Mouse (Mus musculus) gastrocnemius, adult 8-10 months (tissue): ENCODE data around the gene Tbc1d4. TPM values are rescaled to one million over a fixed set of nuclear protein-coding genes. Genes with fewer than 3 reads are reported as not detected.

Experiments
- DNase-seq, 2 experiments: peaks; one replicate each; pipeline ENCODE4 v3.0.0; 2022; ENCODE audit warnings: low spot score in 2 of 2
- total RNA-seq, 4 experiments: library from RNA; stranded (reverse); gene quantifications; 2 replicates each; pipeline ENCODE4 v1.2.4; 2022

Tbc1d4 gene
- total RNA-seq, 4 experiments from 2014 or later: 39.7 to 48.0 (median 43.0) TPM

GRCm38 (mm10) chr14:101503168-101503961, 105.6 kb downstream of the Tbc1d4 start:
- DNase-seq: no peak

DNA sequence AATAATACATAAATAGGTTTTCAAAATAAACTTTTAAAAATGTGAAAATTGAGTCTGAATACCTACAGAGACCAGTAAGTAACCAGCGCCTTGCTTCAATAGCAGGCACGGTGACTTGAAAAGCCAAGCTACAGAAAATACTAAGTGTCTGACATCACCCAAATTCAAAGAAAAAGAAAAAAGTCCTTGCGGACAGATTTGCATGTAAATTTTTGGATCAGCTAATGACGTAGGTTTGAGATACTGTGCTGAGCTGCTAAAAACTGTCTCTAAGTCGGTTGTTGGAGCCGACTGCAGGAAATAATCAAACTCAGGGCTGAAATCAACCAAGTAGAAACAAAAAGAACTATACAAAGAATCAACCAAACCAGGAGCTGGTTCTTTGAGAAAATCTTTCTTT, 107.1 kb downstream of the Tbc1d4 start:
- no peak for DNase-seq

GRCm38 (mm10) chr14:101501452-101501851, 107.5 kb downstream of the Tbc1d4 start:
- no peak for DNase-seq

DNA sequence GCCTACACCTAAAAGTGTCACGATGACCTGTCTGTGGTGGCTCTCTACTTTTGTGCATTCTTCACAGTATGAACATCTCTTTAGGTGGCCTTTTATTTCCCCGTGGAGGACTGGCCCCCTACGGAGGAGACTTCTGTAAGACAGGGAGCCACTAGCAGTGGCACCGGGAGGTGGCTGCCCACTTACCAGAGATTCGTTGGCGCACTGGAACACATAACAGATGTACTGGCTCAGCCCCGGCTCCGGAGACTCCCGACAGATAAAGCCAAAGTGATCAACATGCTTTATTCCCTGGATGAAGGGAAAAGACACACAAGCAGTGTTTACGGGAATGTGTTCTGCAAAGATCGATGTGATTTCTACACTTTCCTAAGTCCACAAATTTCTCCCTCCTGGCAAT, 108.2 kb downstream of the Tbc1d4 start:
- no peak for DNase-seq

- DNase-seq: no peak
Observed at GRCm38 (mm10) chr14:101499838-101500237, 109.2 kb downstream of the Tbc1d4 start.

DNA sequence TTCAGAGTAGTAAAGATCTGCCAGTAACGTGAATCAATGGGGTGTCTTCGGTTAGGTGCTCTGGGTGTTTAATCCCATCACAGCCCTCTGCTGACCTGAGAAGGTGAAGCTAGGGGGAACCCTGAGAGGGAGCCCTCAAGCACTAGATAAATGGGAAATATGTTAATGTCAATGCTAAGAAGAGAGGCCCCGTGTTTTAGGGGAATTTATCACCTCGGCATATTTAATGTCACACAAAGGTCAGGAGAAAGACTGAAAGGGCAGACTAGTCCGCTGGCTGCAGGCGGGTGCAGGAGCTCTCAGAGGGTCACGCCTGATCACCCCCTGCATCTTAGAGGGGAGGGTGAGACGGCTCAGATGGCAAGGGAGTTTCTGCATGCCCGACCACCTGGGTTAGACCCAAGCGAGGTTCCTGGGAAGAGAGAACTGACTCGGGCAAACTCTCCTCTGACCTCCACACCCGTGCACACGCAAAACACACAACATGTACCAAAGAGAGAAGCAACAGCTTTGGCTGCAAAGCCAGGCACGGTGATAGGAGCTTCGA, 120.7 kb downstream of the Tbc1d4 start:
- DNase-seq: no peak

GRCm38 (mm10) chr14:101486550-101486949, 122.4 kb downstream of the Tbc1d4 start:
- DNase-seq: no peak

- DNase-seq: peak; percentile 14 to 38
Observed at GRCm38 (mm10) chr14:101483230-101483629, 125.8 kb downstream of the Tbc1d4 start.

DNA sequence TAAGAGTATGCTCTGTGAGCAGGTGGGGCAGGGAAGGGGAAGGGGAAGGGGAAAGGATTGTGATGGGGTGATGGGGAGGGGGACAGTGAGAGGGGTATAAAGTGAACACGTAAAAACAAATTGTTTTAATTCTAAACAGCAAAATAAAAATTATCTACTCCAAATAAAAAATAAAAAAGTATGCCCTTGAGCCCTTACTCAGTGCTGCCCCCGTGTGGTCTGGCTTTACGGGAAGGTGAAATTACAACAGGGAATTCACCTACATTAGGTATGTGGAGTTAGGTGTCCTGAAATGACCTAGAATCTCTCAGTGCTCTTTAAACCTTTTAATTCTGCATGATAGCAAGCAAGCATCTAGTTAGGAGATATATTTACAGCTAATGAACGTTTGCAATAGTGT, 126.7 kb downstream of the Tbc1d4 start:
- DNase-seq: no peak

DNA sequence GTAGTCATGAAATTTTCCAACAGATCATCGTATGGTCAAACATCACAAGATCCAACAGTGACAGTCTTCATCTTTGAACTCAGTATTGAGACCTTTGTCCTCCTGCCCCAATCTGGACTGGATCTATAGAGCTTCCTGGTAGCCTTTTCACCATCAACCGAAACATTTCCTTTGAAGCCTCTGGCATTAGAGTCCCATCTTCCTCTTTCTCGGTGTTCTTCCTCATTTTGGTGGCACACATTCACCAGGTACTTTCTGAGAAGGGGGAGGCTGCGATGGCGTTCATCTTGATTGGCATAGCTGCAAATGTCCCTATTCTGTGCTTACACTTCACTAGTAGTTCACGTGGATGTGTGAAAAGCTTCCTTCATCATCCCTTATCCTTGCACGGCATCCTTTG, 127.8 kb downstream of the Tbc1d4 start:
- DNase-seq: no peak

DNA sequence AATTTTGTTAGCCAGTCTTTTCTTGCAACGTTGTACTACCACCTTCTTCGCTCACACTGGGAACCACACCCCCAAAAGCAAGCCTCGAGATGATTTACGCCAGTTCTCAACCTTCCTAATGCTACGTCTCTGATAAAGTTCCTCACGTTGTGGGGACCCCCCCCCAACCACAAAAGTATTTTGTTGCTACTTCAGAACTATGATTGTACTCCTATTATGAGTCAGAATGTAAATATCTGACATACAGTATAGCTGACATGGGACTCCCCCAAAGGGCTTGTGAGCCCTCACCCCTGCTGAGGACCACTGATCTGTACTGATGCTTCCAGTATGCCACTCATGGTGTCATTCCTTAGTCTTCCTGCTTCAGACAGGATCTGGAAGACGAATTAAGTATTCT, 128.4 kb downstream of the Tbc1d4 start:
- DNase-seq: no peak

- no peak for DNase-seq
Observed at GRCm38 (mm10) chr14:101477827-101478220, 131.2 kb downstream of the Tbc1d4 start.

GRCm38 (mm10) chr14:101477081-101477826, 131.7 kb downstream of the Tbc1d4 start:
- DNase-seq: no peak

DNA sequence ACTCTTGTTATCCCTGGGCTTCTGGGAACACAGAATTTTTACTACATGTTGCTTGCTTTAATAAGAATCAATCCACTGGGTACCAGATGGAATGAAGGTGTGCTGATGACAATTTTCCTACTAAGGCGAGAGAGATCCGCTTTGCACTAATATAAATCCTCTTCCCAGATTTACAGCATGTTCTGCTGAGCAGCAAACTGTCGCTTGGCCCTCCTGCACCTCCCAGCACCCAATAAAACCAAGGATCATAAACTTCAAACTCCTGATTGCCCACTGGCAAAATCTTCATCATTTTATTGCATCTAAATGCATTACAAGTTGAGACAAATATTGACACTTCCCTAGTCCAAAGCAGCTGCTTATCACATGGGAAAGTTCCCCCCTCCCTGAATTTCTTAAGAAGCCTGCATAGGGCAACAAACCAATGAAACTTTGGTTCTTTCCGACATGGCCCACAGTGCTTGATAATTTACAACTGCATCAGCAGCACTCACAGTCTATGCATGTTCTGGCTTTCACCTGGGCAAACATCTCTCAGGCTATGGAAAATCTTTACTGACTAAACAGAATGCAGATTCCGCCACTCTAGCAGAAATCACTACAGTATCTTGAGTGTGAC, 139.4 kb downstream of the Tbc1d4 start:
- DNase-seq: no peak

- DNase-seq: no peak
Observed at GRCm38 (mm10) chr14:101468143-101468542, 140.8 kb downstream of the Tbc1d4 start.

- no peak for DNase-seq
Observed at GRCm38 (mm10) chr14:101467532-101467931, 141.5 kb downstream of the Tbc1d4 start.

DNA sequence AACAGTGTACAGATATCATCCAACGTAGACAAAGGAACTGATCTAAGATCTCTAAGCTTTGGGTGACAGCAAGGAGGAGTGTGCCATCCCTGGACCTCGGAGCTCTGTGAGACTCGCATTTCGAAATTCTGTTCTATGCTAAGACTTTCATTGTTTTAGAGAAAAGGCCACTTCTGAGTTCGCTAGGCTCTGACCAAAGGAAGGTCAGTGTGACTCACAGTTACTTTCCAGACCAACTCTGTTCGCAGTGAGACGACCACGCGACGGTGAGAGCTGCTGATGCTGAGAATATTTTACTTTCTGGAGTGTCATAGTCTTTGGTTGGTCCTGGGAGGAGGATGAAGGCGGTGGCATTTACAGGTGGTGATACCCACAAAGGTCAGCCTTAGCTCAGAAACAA, 142.5 kb downstream of the Tbc1d4 start:
- DNase-seq: no peak

DNA sequence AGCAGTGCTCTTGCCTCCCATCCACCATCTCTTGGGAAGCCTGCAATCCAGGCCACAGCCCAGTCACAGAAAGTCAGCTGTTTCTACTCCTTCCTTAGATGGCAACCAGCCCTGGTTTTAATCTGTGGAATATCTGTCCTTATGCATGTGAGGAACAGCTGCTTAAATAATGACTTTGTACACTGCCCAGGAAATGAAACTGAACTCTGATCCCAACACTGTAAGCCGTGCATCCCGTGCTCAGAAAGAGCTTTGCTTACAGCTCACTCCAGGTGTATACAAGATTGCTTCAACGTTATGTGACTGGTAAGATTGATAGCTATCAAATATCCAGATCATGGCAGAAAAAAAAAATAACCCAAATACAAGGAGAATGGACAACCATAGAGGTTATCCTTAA, 143.1 kb downstream of the Tbc1d4 start:
- no peak for DNase-seq

- peak; percentile 24 to 26 for DNase-seq
Observed at GRCm38 (mm10) chr14:101460768-101461167, 148.2 kb downstream of the Tbc1d4 start.

DNA sequence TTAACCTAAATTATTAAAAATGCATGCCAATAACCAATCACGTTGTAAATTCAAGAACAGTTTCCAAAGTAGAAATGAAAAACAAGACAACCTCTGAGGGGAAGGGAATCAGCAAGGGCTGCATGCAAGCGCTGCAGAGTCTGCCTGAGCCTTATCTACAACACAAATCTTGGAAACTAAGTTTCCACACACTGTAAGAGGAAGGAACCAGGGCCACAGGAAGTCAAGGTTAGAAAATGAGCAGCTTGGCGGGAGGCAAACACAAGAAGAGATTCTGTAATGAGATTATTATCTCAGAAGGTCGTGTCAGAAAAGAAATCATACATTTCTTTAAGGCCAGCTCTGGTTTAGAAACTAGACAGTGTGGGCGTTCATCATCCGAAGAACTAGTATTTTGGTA, 156.1 kb downstream of the Tbc1d4 start:
- no peak for DNase-seq

DNA sequence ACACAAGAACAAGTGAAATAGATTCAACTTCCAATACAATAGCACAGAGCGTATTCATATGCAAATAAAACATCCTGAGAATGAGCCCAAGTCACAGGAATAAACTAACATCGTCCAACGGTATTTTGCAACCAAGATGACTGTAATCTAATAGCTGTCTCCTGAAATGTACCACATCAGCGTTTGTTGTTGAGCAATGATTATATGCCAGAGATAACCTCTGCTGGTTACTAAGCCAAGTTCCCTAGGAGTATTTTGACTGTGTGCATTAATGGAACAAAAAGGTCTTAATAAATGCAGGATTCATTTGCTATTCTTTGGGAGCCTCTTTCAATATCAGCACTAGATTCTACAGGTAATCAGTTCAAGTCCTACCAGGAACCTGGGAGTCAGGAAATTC, 161.1 kb downstream of the Tbc1d4 start:
- DNase-seq: no peak

DNA sequence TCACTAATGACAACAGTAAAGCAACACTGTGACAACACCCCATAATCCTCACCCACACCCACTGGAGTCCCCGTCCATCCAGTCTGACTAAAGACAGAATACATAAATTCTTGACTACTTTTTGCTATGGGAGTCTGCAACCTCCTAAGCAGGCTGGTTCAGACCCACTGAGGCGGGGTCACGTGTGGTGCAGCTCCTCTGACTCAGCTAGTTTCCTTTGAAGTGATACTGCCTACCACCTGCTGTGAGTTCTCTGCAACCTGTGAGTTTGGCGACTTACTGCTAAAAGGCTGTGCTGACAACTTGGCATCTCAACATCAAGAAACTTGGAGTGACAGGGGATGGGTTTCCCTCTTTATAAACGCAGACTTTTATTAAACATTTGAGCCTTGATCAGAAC, 163.8 kb downstream of the Tbc1d4 start:
- DNase-seq: no peak
